Mouse (Mus musculus) ES-E14 (cell line): ENCODE results near the gene Ntn1.

ENCODE experiments used
- HCFC1 ChIP-seq: IDR thresholded peaks from 2 replicates; pipeline ENCODE4 v1.6.1; 2012; ENCODE audit warnings: low read length, inconsistent platforms, borderline replicate concordance; ENCODE audit not compliant: insufficient read depth
- MAFK ChIP-seq: IDR thresholded peaks from 2 replicates; pipeline ENCODE4 v1.6.1; 2014; ENCODE audit warnings: mild to moderate bottlenecking, low read depth, low read length, inconsistent platforms; ENCODE audit not compliant: insufficient read depth

DNA sequence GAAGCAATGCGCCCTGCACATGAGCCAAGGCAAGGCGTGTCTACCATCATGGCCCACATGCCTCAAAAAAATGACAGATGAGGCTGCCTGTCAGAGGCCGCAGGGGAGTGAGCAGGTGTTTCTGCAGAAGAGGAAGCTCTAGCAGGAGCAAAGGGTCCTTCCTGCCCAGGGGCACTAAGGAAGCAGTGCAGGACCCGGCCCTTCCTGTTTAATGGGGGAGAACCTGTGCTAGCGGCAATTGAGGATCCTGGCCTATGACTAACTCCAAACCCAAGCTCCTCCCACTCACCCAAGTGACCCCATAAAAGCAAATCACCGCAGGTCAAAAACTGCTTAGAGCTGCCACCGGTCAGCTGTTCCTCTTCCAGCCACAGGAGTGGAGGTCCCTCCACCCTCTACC, 147.1 kb downstream of the Ntn1 start:
- TF ChIP-seq HCFC1 (no peak), MAFK (no peak)
